Mouse (Mus musculus): ENCODE data around the gene Yif1a. TPM values are rescaled to one million over a fixed set of nuclear protein-coding genes. Genes with fewer than 3 reads are reported as not detected.

Gene Yif1a
- polyA plus RNA-seq (2012; rRNA removed; ENCODE audit: low replicate concordance) = 187 and 209 TPM in 2 replicates

DNA sequence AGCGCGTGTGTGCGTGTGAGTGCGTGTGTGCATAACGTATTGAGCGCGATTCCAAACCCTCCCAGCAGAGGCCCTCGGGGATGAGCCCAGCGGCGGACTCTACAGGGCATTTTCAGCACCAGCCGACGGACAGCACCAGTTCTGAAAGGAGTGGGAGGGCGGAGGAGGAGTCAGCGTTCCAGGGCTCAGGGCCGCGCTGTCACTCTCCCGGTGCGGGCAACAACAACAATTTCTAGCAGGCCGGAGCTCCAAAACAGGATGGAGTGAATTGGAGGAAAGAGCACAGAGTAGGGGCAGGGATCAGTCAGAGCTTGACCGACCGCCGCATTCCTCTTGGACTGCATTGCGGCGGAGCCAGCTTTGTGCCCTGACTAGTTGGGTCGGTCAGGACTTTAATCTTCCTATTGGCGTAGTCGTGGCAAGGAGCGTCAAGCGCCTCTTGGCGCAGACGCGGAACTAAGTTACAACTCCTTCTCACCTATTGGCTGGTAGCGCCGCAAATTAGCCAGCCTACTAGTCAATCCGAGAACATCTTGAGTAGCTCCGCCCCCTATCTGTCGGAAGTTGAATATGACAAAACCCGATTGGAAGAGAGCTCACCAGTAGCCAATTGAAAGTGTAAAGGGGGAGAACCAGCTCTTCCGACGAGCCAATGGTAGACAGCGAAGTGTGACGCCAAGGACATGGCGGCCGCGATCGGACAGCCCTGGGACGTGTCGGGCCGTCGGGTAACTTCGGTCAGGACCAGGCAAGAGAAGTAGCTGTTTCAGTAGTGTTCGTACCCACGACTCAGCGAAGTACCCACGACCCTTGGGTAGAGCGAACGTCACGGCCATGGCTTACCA is at the start of gene Yif1a:
TSS of gene Yif1a (plus strand) at position 655 of the 845 bp plus-strand sequence.

DNA sequence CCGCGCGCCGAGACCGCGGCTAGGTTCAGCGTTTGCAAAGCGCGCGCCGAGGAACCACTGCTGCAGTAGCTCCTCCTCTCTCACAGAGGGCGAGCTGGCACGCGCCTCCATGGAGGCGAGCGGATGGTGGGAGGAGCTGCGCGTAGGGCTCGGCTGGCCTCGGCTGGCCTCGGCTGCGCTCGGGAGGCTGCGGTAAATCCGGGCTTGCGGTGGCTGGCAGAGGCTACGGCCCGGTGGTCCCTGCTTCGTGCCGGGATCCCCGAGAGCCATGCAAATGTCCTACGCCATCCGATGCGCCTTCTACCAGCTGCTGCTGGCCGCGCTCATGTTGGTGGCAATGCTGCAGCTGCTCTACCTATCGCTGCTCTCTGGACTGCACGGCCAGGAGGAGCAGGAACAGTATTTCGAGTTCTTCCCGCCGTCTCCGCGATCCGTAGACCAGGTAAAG is 49.6 kb upstream of the Yif1a start, which contains the start of the genes B4gat1 and AC124502.3:
TSS of gene B4gat1 (plus strand) at position 118 of the 448 bp plus-strand sequence.
TSS of gene AC124502.3 (plus strand) at position 183 of the 448 bp plus-strand sequence.

DNA sequence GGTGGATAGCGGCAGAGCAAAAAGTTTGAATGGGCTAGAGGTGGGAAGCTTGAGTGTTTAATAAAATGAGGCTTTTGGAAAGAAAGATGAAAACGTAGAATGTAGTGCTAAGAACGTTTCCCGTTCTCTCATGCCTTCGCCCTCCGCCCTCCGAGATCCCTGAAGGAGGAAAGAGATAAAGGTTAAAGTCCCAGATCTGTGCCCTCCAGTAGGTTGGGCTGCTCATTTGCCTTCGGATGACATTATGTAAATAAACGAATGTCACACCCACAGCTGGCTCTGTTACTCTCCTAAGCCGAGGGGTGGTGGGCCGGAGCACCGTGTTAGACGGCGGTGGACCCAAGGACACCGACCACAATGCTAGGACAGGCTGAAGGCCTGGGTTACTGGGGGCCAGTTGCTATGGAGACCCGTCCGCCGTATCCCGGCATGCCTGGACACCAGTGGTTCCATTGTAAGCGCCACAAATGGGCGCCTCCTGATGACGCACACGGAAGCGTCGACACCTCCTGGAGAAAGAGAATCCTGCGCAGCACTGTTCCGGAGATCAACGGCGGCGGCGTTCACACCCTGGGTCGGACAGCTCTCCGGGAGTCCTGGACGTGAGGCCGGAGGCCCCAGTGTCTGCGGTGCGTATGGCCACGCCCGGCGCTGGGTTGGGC is 47.3 kb upstream of the Yif1a start, which contains the start of gene Brms1:
TSS of gene Brms1 (plus strand) at position 493 of the 662 bp plus-strand sequence.

DNA sequence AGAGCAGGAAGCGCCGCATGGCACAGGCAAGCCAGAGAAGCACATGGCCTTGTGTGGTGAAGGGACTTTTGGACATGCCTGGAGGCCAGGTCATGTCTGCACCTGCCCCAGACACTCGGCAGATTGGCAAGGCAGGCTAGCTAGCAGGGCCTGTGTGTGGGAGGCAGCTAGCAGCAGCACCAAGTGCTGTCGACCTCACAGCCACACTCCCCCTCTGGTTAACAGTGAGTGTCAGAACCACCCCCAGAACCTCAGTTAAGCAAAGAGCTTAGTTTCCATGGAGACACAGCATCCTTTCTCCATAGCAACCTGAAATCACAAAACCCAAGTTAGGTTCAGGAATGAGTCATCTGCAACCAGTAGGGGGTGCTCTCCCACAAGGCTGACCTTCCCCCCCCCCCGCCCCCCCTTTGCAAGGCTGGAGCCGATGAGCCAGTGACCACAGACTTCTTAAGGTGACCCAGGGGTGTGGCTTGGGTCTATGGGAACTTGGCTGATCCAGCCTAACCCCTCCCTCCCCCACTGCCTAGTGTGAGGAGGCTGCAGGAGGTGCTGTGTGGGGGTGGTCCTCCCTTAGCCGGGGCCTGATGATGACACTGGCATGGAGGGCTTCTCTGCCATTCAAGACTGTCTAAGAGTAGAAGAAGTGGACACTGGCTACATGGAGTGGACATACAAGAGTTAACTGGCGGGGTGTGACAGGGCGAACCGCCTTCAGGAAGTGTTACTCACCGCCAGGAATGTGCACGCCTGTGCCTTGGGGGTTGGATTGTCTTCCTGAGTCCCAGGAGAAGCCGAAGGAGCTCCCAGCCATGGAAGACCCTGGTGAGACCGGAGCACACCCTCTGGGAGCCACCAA is 38.1 kb upstream of the Yif1a start, which contains the start of gene Rin1:
TSS of gene Rin1 (plus strand) at position 435 of the 859 bp plus-strand sequence.

DNA sequence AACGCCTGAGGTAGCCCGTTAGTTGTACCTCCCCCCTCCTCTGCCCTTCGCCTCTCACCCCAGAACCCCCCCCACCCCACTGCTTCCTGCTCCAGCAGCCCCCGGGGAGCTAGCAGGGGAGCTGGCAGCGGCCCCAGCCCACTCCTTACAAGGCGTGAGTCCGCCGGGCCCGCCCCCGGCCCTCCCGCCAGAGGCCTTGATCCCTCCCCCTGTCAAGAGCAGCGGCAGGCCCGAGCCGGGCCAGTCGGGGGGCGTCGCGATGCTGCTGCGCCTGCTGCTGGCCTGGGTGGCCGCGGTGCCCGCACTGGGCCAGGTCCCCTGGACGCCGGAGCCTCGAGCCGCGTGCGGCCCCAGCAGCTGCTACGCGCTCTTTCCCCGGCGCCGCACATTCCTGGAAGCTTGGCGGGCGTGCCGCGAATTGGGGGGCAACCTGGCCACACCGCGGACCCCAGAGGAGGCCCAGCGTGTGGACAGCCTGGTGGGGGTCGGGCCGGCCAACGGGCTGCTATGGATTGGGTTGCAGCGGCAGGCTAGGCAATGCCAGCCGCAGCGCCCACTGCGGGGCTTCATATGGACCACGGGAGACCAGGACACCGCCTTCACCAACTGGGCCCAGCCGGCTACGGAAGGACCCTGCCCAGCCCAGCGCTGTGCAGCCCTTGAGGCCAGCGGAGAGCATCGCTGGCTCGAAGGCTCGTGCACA is 20.3 kb upstream of the Yif1a start, which contains the start of gene Cd248:
TSS of gene Cd248 (plus strand) at position 212 of the 703 bp plus-strand sequence.

DNA sequence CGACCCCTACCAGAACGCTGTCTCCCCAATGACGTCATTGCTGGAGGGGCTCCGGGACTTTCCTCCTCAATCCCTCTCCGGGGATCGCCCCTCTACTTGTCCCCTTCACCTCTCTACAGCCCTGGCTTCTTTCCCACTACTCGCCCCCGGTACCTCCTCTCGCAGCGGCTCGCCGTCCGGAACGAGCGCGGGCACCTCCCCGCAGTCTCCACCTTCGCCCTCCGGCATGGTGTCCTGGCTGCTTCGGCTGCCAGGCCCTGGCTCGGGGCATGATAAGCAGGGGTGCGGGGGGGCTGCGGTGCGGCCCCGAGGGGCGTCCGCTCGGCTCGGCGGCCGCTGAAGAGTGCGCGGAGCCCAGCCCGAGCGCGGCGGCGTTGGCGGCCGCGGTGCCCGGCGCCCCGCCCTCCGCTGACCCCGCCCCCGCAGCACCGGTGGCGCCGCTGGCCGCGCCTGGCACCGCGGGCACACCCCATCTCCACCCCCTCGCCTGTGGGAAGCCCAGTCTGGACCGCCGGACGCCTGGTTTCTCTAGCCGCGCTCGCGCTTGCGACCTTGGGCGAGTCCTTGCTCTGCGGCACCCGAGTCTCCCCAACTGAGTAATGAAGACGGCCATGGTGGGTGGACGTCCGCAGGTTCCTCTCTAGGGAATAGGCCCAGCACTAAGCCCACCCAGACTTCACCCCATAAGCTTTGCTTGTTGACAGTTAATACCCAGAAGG is 3.0 kb upstream of the Yif1a start, which contains the start of gene Tmem151a:
TSS of gene Tmem151a (minus strand) at position 387 of the 719 bp plus-strand sequence.

DNA sequence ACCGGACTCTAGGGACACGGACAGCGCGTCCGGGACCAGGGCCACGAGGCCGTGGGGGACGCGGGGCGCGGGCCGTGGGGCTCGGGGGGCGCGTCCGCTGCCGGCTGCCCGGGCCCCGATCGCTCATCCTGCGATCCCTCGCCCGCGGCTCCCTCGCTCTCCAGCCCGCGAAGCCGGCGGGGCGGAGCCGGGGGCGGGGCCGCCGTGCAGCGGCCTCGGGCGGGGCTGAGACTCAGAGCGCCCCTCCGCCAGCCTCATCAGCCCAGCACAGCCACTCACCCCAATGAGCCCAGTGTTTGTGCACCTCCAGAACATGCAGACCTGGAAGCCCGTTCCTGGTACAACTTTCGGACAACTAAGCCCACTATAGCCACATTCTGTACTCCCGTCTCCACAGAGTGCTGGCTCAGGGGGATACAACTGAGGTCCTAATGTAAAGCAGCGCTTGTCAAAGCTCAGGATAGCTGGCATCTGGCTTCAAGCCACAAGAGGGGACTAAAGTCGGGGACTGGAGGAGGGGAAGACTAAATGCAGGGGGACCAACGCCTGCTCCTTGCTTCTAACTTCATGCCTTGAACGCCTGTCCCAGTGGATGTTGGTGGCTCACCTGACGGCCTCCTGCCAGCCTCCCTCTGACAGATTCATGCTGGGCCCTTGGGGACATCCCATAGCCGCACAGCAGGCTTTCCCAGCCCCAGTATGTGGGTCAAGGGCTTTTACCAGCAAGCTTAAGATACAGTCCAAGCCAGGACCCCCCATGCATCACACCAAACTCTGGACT is 10.2 kb downstream of the Yif1a start, which contains the start of gene Cnih2:
TSS of gene Cnih2 (minus strand) at position 159 of the 781 bp plus-strand sequence.

DNA sequence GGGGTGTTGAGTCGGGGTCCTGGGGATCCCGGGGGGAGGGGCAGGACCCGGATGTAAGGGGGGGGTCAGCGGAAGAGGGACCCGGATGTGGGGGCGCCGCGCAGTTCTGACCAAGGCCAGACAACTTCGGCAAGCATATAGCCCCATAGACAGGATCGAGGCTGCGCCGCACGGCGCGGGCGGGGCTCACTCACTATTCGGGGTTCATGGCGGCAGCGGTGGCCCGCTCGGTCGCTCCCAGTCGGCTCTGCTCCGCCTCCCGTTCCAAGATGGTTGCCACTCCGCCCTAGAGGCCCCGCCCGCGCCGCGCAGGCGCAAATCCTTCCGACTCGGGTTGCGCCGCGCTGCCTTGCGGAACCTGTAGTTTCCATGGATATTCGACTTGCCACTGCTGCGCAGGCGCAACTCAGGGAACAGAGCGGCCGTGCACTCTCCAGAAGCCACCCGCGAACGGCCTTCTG is 18.4 kb downstream of the Yif1a start, which contains the start of gene Rab1b:
TSS of gene Rab1b (minus strand) at position 342 of the 461 bp plus-strand sequence.

DNA sequence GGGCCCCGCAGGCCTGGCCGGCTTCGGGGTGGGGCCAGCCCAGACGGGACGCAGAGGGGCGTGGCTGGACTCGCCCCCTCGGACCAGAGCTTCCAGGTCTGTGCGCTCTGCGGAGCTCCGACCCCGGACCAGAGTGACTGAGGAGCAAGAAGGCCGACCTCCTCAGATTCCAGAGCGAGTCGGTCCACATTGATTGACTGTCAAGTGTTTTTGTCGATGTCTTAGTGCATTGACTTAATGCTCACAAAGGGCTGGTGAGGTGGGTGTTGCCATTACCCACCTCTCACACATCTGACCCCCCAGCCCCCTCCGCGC is 30.0 kb downstream of the Yif1a start, which contains the start of gene Klc2:
TSS of gene Klc2 (minus strand) at position 177 of the 315 bp plus-strand sequence.

Other genes starting within 250 kb of the Yif1a start
- gene Ccs, start 249.2 kb upstream of the Yif1a start, polyA plus RNA-seq (2012; rRNA removed; ENCODE audit: low replicate concordance) = 46.5 and 55.3 TPM in 2 replicates
- 0.13 and 0.16 TPM in 2 replicates for gene Ccdc87, start 249.2 kb upstream of the Yif1a start, polyA plus RNA-seq (2012; rRNA removed; ENCODE audit: low replicate concordance)
- gene Ctsf, start 233.4 kb upstream of the Yif1a start, polyA plus RNA-seq (2012; rRNA removed; ENCODE audit: low replicate concordance) = 105 and 179 TPM in 2 replicates
- gene Actn3, start 210.6 kb upstream of the Yif1a start, polyA plus RNA-seq (2012; rRNA removed; ENCODE audit: low replicate concordance) = 1.5 and 1.6 TPM in 2 replicates
- 28.3 and 28.8 TPM in 2 replicates for gene Zdhhc24, start 209.9 kb upstream of the Yif1a start, polyA plus RNA-seq (2012; rRNA removed; ENCODE audit: low replicate concordance)
- gene Bbs1, start 181.9 kb upstream of the Yif1a start, polyA plus RNA-seq (2012; rRNA removed; ENCODE audit: low replicate concordance) = 4.1 and 7.4 TPM in 2 replicates
- gene Dpp3, start 160.3 kb upstream of the Yif1a start, polyA plus RNA-seq (2012; rRNA removed; ENCODE audit: low replicate concordance) = 75.1 and 132 TPM in 2 replicates
- gene Peli3, start 145.4 kb upstream of the Yif1a start, polyA plus RNA-seq (2012; rRNA removed; ENCODE audit: low replicate concordance) = 5.9 and 11.0 TPM in 2 replicates
- 32.2 and 40.6 TPM in 2 replicates for gene Mrpl11, start 126.4 kb upstream of the Yif1a start, polyA plus RNA-seq (2012; rRNA removed; ENCODE audit: low replicate concordance)
- gene Npas4, start 98.2 kb upstream of the Yif1a start, polyA plus RNA-seq (2012; rRNA removed; ENCODE audit: low replicate concordance) = 1.3 and 12.3 TPM in 2 replicates
- 6.3 and 23.7 TPM in 2 replicates for gene Slc29a2, start 64.7 kb upstream of the Yif1a start, polyA plus RNA-seq (2012; rRNA removed; ENCODE audit: low replicate concordance)
- gene B4gat1, start 49.7 kb upstream of the Yif1a start, polyA plus RNA-seq (2012; rRNA removed; ENCODE audit: low replicate concordance) = 47.3 and 48.9 TPM in 2 replicates
- 0.40 and 0.49 TPM in 2 replicates for gene AC124502.3, start 49.6 kb upstream of the Yif1a start, polyA plus RNA-seq (2012; rRNA removed; ENCODE audit: low replicate concordance)
- 30.7 and 31.8 TPM in 2 replicates for gene Brms1, start 47.2 kb upstream of the Yif1a start, polyA plus RNA-seq (2012; rRNA removed; ENCODE audit: low replicate concordance)
- 7.9 and 14.8 TPM in 2 replicates for gene Rin1, start 38.1 kb upstream of the Yif1a start, polyA plus RNA-seq (2012; rRNA removed; ENCODE audit: low replicate concordance)
- 89.6 and 139 TPM in 2 replicates for gene Cd248, start 20.5 kb upstream of the Yif1a start, polyA plus RNA-seq (2012; rRNA removed; ENCODE audit: low replicate concordance)
- 2.0 and 9.4 TPM in 2 replicates for gene Tmem151a, start 3.0 kb upstream of the Yif1a start, polyA plus RNA-seq (2012; rRNA removed; ENCODE audit: low replicate concordance)
- gene Cnih2, start 10.0 kb downstream of the Yif1a start, polyA plus RNA-seq (2012; rRNA removed; ENCODE audit: low replicate concordance) = 0.57 and 4.0 TPM in 2 replicates
- 251 and 376 TPM in 2 replicates for gene Rab1b, start 18.5 kb downstream of the Yif1a start, polyA plus RNA-seq (2012; rRNA removed; ENCODE audit: low replicate concordance)
- gene Klc2, start 30.0 kb downstream of the Yif1a start, polyA plus RNA-seq (2012; rRNA removed; ENCODE audit: low replicate concordance) = 29.8 and 50.9 TPM in 2 replicates
- gene Pacs1, start 184.6 kb downstream of the Yif1a start, polyA plus RNA-seq (2012; rRNA removed; ENCODE audit: low replicate concordance) = 23.2 and 41.8 TPM in 2 replicates
- gene Sf3b2, start 206.9 kb downstream of the Yif1a start, polyA plus RNA-seq (2012; rRNA removed; ENCODE audit: low replicate concordance) = 65.2 and 132 TPM in 2 replicates
- gene Gal3st3, start 209.8 kb downstream of the Yif1a start, polyA plus RNA-seq (2012; rRNA removed; ENCODE audit: low replicate concordance) = 0.06 TPM in 1 of 2 replicates, not detected in the other
- not detected in 2 replicates for gene Catsper1, start 247.2 kb downstream of the Yif1a start, polyA plus RNA-seq (2012; rRNA removed; ENCODE audit: low replicate concordance)